Mouse (Mus musculus) small intestine, adult 2 months (tissue): ENCODE measurements around the gene Cfap157.

Experiments
- CTCF ChIP-seq: fragments of 200-500 bp; IDR thresholded peaks from 2 replicates; pipeline ENCODE4 v1.5.1; 2012; ENCODE audit warnings: low read depth, mild to moderate bottlenecking, control low read depth, inconsistent platforms, low read length, moderate library complexity, mixed read lengths; ENCODE audit not compliant: insufficient replicate concordance, insufficient read length; ENCODE audit errors: extremely low read depth
- POLR2A ChIP-seq: fragments of 200-500 bp; IDR thresholded peaks from 2 replicates; pipeline ENCODE4 v1.6.1; 2012; ENCODE audit warnings: low read depth, mild to moderate bottlenecking, control low read depth, inconsistent platforms, low read length, moderate library complexity

DNA sequence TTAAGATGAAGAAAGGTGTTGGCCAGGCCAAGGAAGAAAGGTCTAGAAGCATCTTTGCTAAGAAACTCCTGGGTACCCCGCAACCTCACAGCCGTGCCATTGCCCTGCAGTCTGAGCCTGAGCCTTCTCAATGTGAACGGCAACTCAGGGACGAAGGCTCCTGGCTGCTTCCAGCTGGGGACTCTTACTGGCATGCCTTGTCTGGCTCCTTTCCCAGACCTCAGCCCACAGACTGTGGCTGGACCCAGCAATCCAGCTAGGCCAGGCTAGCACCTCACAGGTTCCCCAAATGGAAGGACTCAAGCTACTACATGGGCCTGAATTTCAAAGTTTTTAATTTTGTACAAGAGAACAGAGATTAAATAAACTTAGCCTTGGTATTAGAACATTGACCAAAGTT is 22.4 kb downstream of the Cfap157 start:
- TF ChIP-seq CTCF (no peak), POLR2A (no peak)
